In genomic region chr10:14132937-14133336, GRCm38 (mm10) we compare ENCODE assay signal across 26 mouse cellular contexts.
DNase-seq lines count a peak whose midpoint lies in the region; ATAC-seq and TF ChIP-seq lines count a peak whose summit lies in the region.
"Had no signal": no experiment of that assay in that cellular context is flagged by ENCODE, and none has a peak within 500 bp of the region (broad histone marks: within the 10 kb centered on the region; RNA-seq: fewer than 3 reads in every experiment).

No protein-coding gene starts in this region.

- H3K4me1 ChIP-seq in liver, adult 2 months (ENCODE audit: control insufficient read depth, insufficient read depth, low read length): no peaks in the 10 kb centered on the region
- no peaks in the 10 kb centered on the region for H3K4me1 ChIP-seq in liver, embryonic 12.5 days
- H3K4me1 ChIP-seq: forebrain, embryonic 10.5 days; forebrain, embryonic 13.5 days; heart, embryonic 10.5 days; heart, embryonic 13.5 days had no signal

- H3K4me2 ChIP-seq in liver, embryonic 12.5 days: no peak overlapping the region
- H3K4me2 ChIP-seq: forebrain, embryonic 13.5 days; heart, embryonic 13.5 days; hindbrain, embryonic 14.5 days had no signal

- no peak for TF ChIP-seq POLR2A in liver, adult 2 months (IDR thresholded peaks at IDR 0.05; ENCODE audit: extremely low read depth, insufficient read depth, low read length)

- no peak for ATAC-seq in liver, embryonic 12.5 days
- peak; percentile 47; the same call in 1 of the 2 replicates for ATAC-seq in monocyte, adult 5-6 weeks (replicated peaks; ENCODE audit: insufficient number of reproducible peaks, low FRiP score, low TSS enrichment, poor library complexity, severe bottlenecking)
- ATAC-seq: forebrain, embryonic 13.5 days; forebrain, embryonic 16.5 days; hindbrain, postnatal 0 days; inflammation-experienced regulatory T-cells, adult 6 months; Patski had no signal

- DNase-seq in heart, adult 11 months: peak; percentile 79
- DNase-seq in heart, adult 9 months (ENCODE audit: low spot score in 2 of 2): no peak
- DNase-seq in liver, adult 2 months (ENCODE audit: extremely low read depth, low read depth, low spot score): peak; percentile 12
- no peak for DNase-seq in cerebellum, postnatal 14 days
- DNase-seq: adrenal gland, postnatal 14 days; cerebellum, adult 11 months; cerebellum, adult 2 months; cerebellum, adult 9-11 months; cerebellum, postnatal 36 days; gastrocnemius, postnatal 10 days; gastrocnemius, postnatal 36 days; heart, postnatal 14 days; heart, postnatal 4 days had no signal

- H3K36me3 ChIP-seq in liver, adult 2 months (ENCODE audit: control insufficient read depth, insufficient read depth, low read length): peaks cover 10% of the 10 kb centered on the region; the same call in 1 of the 2 replicates
- H3K36me3 ChIP-seq in liver, embryonic 12.5 days: no peaks in the 10 kb centered on the region
- H3K36me3 ChIP-seq: forebrain, embryonic 10.5 days; G1E had no signal

- no peak overlapping the region for H3K9ac ChIP-seq in liver, adult 2 months (ENCODE audit: low read depth, low read length)
- H3K9ac ChIP-seq in liver, embryonic 12.5 days: no peak overlapping the region
- H3K9ac ChIP-seq: forebrain, embryonic 13.5 days; heart, embryonic 13.5 days; hindbrain, embryonic 14.5 days had no signal

- H3K27ac ChIP-seq in liver, adult 2 months (replicated peaks; ENCODE audit: insufficient read depth, low read depth, low read length): no peak overlapping the region
- H3K27ac ChIP-seq in liver, embryonic 12.5 days: no peak overlapping the region
- H3K27ac ChIP-seq: forebrain, embryonic 10.5 days; forebrain, embryonic 13.5 days; heart, embryonic 10.5 days; heart, embryonic 13.5 days; hindbrain, embryonic 14.5 days; hindbrain, postnatal 0 days had no signal

- no peaks in the 10 kb centered on the region for H3K27me3 ChIP-seq in liver, adult 2 months (ENCODE audit: control insufficient read depth, insufficient read depth, low read length)
- no peaks in the 10 kb centered on the region for H3K27me3 ChIP-seq in liver, embryonic 12.5 days (replicated peaks)
- H3K27me3 ChIP-seq: CH12.LX; forebrain, embryonic 13.5 days; heart, embryonic 13.5 days; Patski had no signal

- TF ChIP-seq CTCF in liver, adult 2 months (IDR thresholded peaks at IDR 0.05; ENCODE audit: low read depth, low read length): no peak

- H3K4me3 ChIP-seq in liver, adult 2 months (ENCODE audit: insufficient read depth, low read depth, low read length): no peak overlapping the region
- no peak overlapping the region for H3K4me3 ChIP-seq in liver, embryonic 12.5 days
- H3K4me3 ChIP-seq: forebrain, embryonic 10.5 days; forebrain, embryonic 13.5 days; heart, embryonic 10.5 days; heart, embryonic 13.5 days had no signal

- H3K9me3 ChIP-seq in liver, embryonic 12.5 days (replicated peaks): no peaks in the 10 kb centered on the region
- H3K9me3 ChIP-seq: forebrain, embryonic 10.5 days; forebrain, embryonic 13.5 days; G1E; heart, embryonic 10.5 days; heart, embryonic 13.5 days had no signal

- H3K79me2 ChIP-seq in liver, adult 2 months (ENCODE audit: control insufficient read depth, insufficient read depth, low read length): no peaks in the 10 kb centered on the region

Comparison
In these comparisons a context has a peak if more than half of its experiments do, and no peak if none do; other contexts are left out.
1. DNase-seq: peak in heart, adult 11 months (single experiment) and liver, adult 2 months (single experiment); none in heart, adult 9 months (0 of 2) and cerebellum, postnatal 14 days (0 of 2).